11 mouse cellular contexts compared by ENCODE assay signal in genomic region chr15:96744882-96745296, GRCm38 (mm10). TPM values are rescaled to one million over a fixed set of nuclear protein-coding genes. Genes with fewer than 3 reads are reported as not detected.
DNase-seq lines count a peak whose midpoint lies in the region; ATAC-seq and TF ChIP-seq lines count a peak whose summit lies in the region.
"Had no signal": no experiment of that assay in that cellular context is flagged by ENCODE, and none has a peak within 500 bp of the region (broad histone marks: within the 10 kb centered on the region; RNA-seq: fewer than 3 reads in every experiment).

No protein-coding gene starts in this region.

- peak; percentile 17 for DNase-seq in layer of hippocampus, adult 11-12 months (ENCODE audit: low spot score)
- no peak for DNase-seq in layer of hippocampus, postnatal 10 days (ENCODE audit: low spot score in 2 of 2)
- DNase-seq in liver, postnatal 0 days, result no peak
- no peak for DNase-seq in adrenal gland, postnatal 4 days (ENCODE audit: low spot score in 2 of 2)
- DNase-seq: cerebellum, adult 11 months; retina, postnatal 1 day had no signal

- peak; percentile 91 for ATAC-seq in CD4-positive, CD25-positive, alpha-beta regulatory T cell, adult 4 months
- ATAC-seq in liver, postnatal 0 days, result no peak
- no peak for ATAC-seq in hindbrain, embryonic 16.5 days

- peak overlapping the region; percentile 22; the same call in 1 of the 2 replicates for H3K27ac ChIP-seq in brown adipose tissue, adult 24 weeks (replicated peaks; ENCODE audit: low read depth, low read length)
- peak overlapping the region; percentile 94; the same call in 1 of the 2 replicates for H3K27ac ChIP-seq in liver, postnatal 0 days (ENCODE audit: low read depth)
- H3K27ac ChIP-seq in hindbrain, embryonic 16.5 days (ENCODE audit: low read depth, low read length), result no peak overlapping the region
- H3K27ac ChIP-seq: layer of hippocampus, adult 2 months had no signal

- no peak for TF ChIP-seq EP300 in liver, postnatal 0 days (IDR thresholded peaks at IDR 0.05; ENCODE audit: low read depth)

- no peak overlapping the region for H3K9ac ChIP-seq in liver, postnatal 0 days (replicated peaks)
- no peak overlapping the region for H3K9ac ChIP-seq in hindbrain, embryonic 16.5 days (ENCODE audit: low read depth, low read length)

- H3K9me3 ChIP-seq in liver, postnatal 0 days (ENCODE audit: low read length), result no peaks in the 10 kb centered on the region
- H3K9me3 ChIP-seq in hindbrain, embryonic 16.5 days (ENCODE audit: control insufficient read depth, low read length), result no peaks in the 10 kb centered on the region

- H3K4me1 ChIP-seq in brown adipose tissue, adult 24 weeks (ENCODE audit: control insufficient read depth, insufficient read depth, insufficient read length, low read length), result peaks cover 5% of the 10 kb centered on the region; the same call in 1 of the 2 replicates
- peaks cover 22% of the 10 kb centered on the region for H3K4me1 ChIP-seq in liver, postnatal 0 days (ENCODE audit: insufficient read depth)
- H3K4me1 ChIP-seq in hindbrain, embryonic 16.5 days (ENCODE audit: control insufficient read depth, insufficient read depth, low read depth, low read length), result no peaks in the 10 kb centered on the region

- H3K4me2 ChIP-seq in liver, postnatal 0 days (ENCODE audit: low read depth, low read length), result no peak overlapping the region
- no peak overlapping the region for H3K4me2 ChIP-seq in hindbrain, embryonic 16.5 days (ENCODE audit: low read length)
- H3K4me2 ChIP-seq: midbrain, embryonic 11.5 days had no signal

- no peaks in the 10 kb centered on the region for H3K27me3 ChIP-seq in liver, postnatal 0 days (ENCODE audit: insufficient read depth, low read length)
- no peaks in the 10 kb centered on the region for H3K27me3 ChIP-seq in hindbrain, embryonic 16.5 days (replicated peaks; ENCODE audit: control insufficient read depth, insufficient read depth, low read length)

- no peak overlapping the region for H3K4me3 ChIP-seq in brown adipose tissue, adult 24 weeks (ENCODE audit: insufficient read depth, low read depth, low read length)
- H3K4me3 ChIP-seq in liver, postnatal 0 days (ENCODE audit: low read depth, low read length), result no peak overlapping the region
- H3K4me3 ChIP-seq in hindbrain, embryonic 16.5 days (ENCODE audit: low read length), result no peak overlapping the region
- H3K4me3 ChIP-seq: layer of hippocampus, adult 2 months had no signal

- TF ChIP-seq CTCF in liver, postnatal 0 days (IDR thresholded peaks at IDR 0.05; ENCODE audit: low read depth), result no peak

- H3K36me3 ChIP-seq in liver, postnatal 0 days (replicated peaks; ENCODE audit: insufficient read depth, low read length), result no peaks in the 10 kb centered on the region
- no peaks in the 10 kb centered on the region for H3K36me3 ChIP-seq in hindbrain, embryonic 16.5 days (ENCODE audit: control insufficient read depth, insufficient read depth, low read length)

- WGBS in liver, postnatal 0 days (ENCODE audit: insufficient replicate concordance), result 70% methylated on average over 5 of the region's 5 CpGs
- WGBS in hindbrain, embryonic 16.5 days, result 93% methylated on average over 5 of the region's 5 CpGs

RNA-seq across cellular contexts. Expression of gene Slc38a2, which starts 45.4 kb away (rescaled TPM):
- 10 to 100 TPM; 64.7 to 73.8 TPM for total RNA-seq in layer of hippocampus, postnatal 10 days (2021)
- 10 to 100 TPM; 34.6 to 44.7 TPM for polyA plus RNA-seq in CD4-positive, CD25-positive, alpha-beta regulatory T cell, adult 4 months (2017; shearing (Covaris generic))
- 25.0 and 41.1 TPM in 2 replicates for polyA plus RNA-seq in brown adipose tissue, adult 24 weeks (2012; ENCODE audit: insufficient read depth, insufficient read length, missing spikeins)
- 19.0 and 29.6 TPM in 2 replicates for polyA plus RNA-seq in liver, postnatal 0 days (2015; fragmentation: Nextera tagmentation; extraction: Ambion mirVana)
- 100 to 1,000 TPM; 121 to 123 TPM for total RNA-seq in adrenal gland, postnatal 4 days (2021)
- polyA plus RNA-seq in hindbrain, embryonic 16.5 days (2015; fragmentation: Nextera tagmentation; extraction: Ambion mirVana), result 87.4 and 111 TPM in 2 replicates
